Mouse (Mus musculus): Measurements from ENCODE around the gene Vmn1r36.
"Not testable (repeated sequence)": the region's sequence is repeated elsewhere in the genome, so short reads cannot be mapped to it uniquely, and the experiment has no call there.

Gene Vmn1r36

GRCm38 (mm10) chr6:66719068-66719467 lies at the start of gene Vmn1r36:
TSS of gene Vmn1r36 (minus strand) at chr6:66719168.
- DNase-seq (ENCODE audit: low spot score) = not testable (repeated sequence)

- peak; percentile 10 for DNase-seq (ENCODE audit: low spot score)
Observed at GRCm38 (mm10) chr6:66729082-66729481, 10.1 kb upstream of the Vmn1r36 start, which contains the start of gene Vmn1r37. TSS of gene Vmn1r37 (plus strand) at chr6:66729382.

- DNase-seq (ENCODE audit: low spot score) = no peak
Observed at GRCm38 (mm10) chr6:66713854-66714253, 5.1 kb downstream of the Vmn1r36 start.

- no peak for DNase-seq (ENCODE audit: low spot score)
Observed at GRCm38 (mm10) chr6:66708901-66709300, 10.1 kb downstream of the Vmn1r36 start.

GRCm38 (mm10) chr6:66685806-66686205 lies 33.2 kb downstream of the Vmn1r36 start, which contains the start of gene Vmn1r35:
TSS of gene Vmn1r35 (minus strand) at chr6:66685906.
- DNase-seq (ENCODE audit: low spot score) = no peak
